Mouse (Mus musculus): Measurements from ENCODE around the gene Ostc. TPM values are rescaled to one million over a fixed set of nuclear protein-coding genes. Genes with fewer than 3 reads are reported as not detected.
A peak's percentile ranks its signal among the peaks of the same experiment; 100 is the strongest.

Ostc gene
- polyA plus RNA-seq, 1 experiment from 2014 or later, result 341 TPM

DNA sequence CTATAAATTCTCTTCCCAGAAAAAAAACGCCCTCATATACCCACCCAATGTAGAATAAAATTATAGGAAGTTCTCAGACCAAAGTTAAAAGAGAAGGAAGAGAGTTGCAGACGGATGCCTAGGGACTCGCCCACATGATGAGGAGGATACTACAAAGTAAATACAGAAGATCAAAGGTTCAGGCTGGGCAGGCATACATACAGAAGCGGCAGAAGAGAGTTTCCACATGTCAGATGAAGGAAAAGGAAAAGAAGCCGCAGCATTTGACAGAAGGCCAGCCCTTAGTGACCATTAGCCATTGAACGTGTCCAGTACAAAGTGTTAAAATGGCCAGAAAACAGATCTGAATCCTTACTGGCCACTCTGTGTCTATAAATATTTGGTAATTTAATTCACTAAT, 3.6 kb upstream of the Ostc start:
- no peak for DNase-seq (ENCODE audit: low spot score)

DNA sequence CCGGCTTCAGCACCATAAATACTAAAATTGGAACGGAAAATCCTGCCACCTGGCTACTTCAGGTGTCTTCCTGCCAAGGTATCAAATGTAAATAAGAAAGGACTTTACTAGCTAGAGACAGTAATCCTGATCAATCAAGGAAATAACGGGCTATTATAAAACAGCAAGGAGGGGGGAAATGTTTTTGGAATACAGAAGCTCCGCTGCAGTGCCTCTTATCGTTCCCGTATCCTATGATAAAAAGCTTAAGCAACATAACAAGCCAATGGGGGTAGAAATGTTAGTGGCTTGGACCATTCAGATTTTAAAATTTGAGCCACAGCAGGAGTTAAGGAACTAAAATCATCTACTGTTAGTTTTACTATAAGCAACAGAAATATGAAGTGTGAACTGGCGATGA, 859 bp upstream of the Ostc start:
- no peak for DNase-seq (ENCODE audit: low spot score)

DNA sequence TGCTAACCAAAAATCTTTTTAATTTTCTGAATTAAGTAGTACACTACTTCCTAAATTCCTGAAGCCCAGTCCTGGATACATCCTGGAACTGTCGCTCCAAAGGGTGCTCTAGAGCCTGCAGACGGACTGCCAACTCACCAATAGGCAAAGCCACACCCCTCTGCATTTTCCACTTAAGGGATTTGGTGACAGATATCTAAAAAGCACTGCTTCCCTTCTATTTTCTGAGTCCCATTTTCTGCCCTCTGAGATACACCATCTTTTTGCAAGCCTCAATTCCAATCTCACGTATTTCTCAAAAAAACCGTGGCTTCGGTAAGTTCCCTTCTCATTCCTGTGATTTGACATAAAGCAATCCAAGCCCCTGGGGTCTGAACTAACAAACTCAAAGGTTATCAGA, 715 bp downstream of the Ostc start:
- DNase-seq (ENCODE audit: low spot score), result no peak

DNA sequence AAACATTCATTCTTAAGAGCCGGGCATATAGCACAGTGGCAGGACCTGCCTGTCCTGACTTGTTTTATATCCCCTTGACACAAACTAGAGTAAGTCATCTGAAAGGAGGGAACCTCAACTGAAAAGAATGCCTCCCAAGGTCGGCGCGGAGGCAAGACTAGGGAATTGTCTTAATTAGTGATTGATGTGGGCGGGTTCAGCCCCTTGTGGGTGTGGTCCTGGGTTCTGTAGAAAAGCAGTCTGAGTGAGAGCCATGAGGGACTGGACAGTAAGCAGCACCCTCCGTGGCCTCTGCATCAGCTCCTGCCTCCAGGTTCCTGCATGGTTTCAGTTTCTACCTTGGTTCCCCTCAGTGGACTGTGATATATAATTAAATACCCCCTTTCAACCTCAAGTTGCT, 7.0 kb downstream of the Ostc start:
- DNase-seq (ENCODE audit: low spot score), result no peak

DNA sequence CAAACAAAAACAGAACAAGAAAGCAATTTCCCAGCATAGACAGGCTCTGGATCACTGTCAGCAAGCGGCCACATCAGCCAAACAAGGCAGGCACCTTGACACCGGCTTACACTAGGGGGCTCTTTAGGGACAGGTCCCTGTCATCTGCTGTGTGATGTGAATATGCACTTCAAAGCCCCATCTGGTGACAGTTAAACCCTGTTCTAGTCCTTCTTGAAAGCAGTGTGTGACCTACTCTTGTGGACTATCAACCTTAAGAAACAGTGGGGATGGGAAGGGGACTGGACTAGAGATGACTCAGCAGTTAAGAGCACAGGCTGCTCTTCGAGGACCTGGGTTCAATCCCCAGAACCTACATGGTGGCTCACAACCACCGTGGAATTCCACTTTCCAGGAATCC, 11.6 kb downstream of the Ostc start:
- peak; percentile 39 for DNase-seq (ENCODE audit: low spot score)

DNA sequence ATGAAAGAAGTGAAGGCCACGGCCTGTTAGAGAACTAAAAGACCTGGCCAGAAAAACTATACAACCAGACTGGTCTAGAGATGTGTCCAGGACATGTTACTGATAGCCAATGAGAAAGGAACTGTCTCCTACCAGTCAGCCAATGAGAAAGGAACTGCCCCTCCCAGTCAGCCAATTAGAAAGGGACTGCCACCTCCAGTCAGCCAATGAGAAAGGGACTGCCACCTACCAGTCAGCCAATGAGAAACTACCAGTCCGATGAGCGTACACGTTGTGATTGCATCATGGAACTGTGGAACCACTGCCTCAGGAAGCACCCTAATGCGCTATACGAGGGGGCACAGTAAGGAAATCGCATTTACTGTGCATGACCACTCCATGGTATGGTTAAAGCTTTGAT, 14.5 kb downstream of the Ostc start:
- no peak for DNase-seq (ENCODE audit: low spot score)

DNA sequence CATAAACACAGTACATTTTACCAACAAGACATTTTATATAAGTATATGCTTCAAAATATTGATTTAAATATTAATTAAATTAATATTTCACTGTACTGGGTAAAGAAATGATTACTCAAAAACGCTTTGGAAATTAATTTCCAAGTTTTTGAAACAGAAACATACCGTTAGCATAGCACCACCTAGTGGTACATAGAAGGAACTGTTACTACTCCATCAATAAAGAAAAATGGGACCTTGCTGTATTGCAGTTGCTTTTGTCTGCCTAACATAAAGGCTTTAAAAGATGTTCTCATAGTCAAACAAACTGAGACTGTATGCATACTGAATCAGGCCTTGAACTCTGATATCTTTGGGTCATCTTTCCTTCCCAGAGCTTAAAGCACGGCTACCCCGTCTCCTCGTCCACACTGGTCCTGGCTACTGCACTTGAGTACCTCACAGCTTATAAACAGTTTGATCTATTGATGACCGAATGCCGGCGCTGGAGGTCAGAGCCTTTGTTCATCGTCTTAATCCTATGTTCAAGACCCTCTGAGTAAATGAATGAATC, 15.1 kb downstream of the Ostc start:
- peak; percentile 27 for DNase-seq (ENCODE audit: low spot score)

DNA sequence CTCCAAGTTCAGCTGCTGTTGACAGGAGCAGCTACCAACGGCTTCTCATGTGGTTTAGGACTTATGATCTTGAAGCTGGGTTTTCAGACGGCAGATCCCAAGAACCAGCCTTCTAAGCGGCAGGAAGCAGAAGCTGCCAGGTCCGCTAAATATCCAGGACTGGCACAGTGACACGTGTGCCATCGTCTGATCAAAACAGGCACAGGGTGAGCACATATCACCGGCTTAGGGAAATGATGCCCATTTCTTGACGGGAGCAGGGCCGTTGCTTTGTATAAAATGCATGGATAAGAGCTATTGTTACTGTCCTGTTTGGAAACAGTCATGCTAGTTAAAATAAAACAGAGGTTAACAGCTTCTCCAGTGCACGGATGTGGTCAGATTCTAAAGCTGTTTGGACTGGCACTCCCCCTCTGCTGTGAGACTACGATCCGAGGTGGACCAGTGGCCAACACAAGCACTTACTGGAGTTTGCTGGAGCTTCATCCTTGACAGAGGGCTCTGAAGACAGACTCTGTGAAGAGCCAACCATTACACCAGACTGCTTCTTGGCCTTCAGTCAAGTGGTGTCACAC, 17.6 kb downstream of the Ostc start:
- no peak for DNase-seq (ENCODE audit: low spot score)

DNA sequence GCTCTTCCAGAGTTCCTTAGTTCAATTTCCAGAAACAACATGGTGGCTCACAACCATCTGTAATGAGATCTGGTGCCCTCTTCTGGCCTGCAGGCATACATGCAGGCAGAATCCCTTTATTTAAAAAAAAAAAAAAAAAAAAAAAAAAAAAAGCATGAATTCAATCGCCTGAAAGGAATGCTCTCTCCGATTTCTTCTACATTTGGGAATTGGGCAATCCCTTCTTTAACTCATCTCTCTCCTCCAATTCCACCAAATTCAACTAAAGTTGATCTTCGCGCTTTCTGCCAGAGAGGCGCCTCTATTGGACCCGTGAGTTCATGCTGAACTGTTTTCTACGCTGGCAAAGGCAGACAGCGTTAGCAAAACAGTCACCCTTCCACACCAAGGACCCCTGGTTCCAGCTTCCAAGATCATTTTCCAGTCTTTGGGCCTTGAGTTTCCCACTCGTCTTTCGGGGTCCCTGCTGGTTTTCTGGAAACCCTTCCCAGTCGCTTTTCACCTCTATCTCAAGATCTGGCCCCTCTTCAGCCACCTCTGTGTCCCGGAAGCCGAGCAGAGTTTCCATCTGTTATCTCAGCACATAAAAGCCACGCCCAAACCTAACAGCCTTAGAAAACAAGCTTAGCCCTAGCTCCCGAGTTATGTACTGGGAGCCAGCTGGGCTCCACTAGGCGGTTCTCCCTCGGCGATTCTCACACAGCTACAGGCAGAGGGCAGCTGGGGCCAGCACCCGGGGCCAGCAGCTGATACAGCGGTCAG, 18.2 kb downstream of the Ostc start:
- DNase-seq (ENCODE audit: low spot score), result peak; percentile 83

DNA sequence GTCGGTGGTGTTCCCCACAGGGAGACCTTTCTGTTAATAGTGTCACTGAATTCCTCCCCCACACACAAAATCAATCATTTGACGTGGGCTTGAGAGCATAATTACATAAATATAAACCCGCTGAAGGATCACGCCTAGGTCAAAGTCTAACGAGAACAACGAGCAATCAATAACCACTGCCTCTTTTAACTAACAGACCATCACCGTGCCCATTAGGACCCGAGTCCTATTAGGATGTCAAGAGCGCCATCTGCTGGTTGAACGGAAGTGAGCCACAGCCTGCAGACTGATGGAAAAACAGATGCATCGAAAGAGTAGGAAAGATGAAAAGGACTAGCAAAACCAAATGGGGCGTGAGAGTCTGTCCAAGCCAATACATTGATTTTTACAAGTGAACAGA, 19.6 kb downstream of the Ostc start:
- peak; percentile 52 for DNase-seq (ENCODE audit: low spot score)

DNA sequence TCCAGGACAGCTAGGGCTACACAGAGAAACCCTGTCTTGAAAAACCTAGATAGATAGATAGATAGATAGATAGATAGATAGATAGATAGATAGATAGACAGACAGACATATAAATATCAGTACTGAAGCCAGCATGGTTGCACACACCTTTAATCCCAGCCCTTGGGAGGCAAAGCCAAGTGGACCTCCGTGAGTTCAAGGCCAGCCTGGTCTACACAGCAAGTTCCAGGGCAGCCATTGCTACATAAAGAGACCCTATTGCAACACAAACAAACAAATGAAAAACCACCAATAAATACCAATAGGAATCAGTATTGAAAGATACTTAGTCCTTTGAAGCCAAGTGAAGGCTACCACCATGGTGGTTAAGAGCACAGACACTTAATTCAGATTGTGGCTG, 22.2 kb downstream of the Ostc start:
- no peak for DNase-seq (ENCODE audit: low spot score)

DNA sequence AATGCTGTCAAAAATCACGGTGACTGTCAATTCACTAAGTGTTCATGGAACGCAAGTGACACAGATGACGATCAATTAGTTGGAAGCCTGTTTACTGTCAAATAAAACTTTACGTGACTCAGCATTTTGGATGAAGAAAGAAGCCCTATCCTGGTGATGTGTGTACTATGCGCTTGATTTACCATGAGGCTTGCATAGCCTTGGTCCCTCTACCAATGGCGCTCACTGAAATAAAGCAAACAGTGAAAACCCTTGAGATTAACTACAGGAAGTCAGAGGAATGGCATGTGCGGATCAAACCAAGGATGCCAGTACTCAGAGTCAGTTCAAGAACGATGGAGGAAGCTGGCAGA, 24.3 kb downstream of the Ostc start:
- DNase-seq (ENCODE audit: low spot score), result no peak

DNA sequence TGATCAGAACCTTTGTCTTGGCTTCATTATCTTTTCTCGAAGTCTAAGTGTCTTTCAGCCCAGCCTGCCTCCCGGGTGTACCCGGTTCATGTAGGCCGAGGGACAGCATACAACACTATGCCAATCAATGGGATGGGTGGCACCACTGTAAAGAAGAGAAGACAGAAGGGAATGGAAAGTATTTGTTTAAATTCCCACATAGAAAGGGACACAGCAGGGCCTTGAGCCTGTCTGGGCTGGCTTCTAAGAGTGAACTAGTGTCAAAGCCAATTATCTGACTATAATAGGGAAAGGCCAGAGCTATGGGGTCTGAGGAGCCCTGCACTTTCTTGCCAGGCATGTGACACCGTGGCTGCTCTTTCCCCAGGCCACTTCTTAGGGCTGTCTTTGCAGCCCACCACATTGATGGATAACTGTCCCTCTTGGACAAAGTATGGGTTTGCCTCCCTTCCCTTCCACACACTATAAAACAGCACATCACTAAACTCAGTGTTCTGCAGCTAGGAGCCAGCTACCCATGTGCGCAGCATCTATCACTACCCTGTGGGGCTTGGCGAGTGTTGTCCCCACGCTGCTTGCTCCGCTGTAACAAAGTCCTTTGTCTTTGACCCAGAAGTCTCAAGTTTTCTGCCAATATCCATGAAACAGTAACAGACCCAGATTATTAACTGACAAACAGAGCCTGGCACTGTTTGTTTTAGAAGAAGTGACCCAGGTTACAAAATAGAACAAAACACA, 24.8 kb downstream of the Ostc start:
- DNase-seq (ENCODE audit: low spot score), result no peak

DNA sequence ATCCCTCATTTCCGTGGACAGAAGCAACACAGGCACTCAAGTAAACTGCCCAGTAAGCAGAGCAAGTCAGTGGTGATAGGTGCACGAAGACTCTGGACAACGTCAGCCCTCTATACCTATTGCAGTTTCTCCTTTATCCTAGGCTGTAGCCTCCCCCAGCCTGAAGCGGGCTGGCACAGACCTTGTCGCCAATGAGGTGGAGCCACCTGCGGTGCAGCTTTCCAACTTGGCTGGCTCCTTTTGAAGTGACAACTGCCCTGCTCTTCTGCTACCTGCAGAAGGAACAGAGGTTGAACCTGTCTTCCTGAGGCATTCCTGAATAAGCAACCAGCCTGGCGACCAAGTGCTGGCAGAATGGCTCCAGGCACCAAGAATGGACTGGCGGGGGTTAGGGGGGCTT, 25.4 kb downstream of the Ostc start:
- no peak for DNase-seq (ENCODE audit: low spot score)

DNA sequence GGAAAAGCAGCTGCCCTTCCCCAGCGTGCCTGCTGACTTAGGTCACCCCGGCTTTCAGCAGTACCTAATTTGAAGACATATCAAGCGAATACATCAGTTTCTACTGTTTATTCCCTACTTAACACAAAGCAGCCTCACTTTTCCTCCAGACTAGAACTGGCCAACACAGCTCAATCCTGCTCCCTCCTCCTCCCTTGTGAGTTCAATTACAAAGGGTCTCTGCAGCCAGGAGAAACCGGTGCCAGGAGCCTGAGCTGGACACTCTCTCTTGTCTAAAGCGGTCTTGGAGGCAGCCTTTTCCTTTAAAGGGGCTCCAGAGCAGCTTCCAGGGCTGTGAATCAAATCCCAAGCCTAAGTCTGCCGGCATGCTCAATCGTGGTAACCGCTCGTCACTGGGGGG, 27.1 kb downstream of the Ostc start:
- no peak for DNase-seq (ENCODE audit: low spot score)

DNA sequence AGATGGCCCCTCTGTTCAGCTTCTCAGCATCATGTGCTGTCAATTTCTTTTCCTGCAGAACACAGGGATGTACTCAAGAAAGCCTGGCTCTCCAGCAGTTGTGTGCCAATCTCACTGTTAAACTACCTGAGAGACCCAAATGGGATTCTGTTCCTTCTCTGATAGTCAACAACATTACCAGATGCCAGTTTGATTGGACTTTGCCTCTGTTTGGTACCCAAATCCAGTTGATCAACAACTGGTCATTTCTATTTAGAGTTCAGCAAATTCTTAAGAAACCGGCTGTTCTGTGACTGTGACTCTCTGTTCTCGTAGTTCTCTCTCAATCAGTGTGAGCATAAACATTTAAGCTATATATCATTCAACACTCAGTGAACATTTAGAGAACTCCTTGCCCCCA, 28.0 kb downstream of the Ostc start:
- no peak for DNase-seq (ENCODE audit: low spot score)

DNA sequence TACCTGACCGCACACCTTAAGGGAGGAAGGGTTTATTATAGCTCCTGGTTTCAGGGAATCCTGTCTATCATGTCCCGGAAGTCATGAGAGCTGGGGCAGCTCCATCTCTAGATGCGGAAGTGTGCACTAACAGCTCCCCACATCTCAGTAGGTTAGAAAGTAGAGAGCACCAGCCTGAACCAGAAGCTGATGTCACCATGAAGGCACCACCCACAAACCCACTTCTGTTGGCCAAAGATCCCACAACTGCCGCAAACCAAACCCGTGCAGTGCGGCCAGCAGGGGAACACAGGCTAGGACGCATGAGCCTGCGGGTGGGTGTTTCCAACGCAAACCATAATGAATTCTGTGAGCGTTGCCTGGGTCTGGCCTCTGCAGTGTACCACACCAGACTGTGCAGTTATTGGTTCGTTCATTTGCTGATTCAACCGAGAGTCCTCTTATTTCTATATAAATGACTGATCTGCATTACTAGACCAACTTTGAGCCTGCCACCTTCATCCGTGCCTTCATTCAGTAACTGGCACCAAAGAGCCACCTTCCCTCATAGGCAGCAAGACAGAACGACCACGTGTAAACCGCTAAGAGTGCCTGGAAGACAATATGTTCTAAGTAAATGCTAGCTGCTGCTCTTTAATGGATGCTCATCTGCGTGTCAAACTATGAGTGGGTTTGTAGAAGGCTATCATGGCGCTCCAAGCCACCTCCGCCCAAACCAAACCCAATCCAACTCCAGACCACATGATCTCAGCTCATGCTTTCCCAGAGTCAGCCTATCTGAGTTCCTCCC, 31.4 kb downstream of the Ostc start:
- DNase-seq (ENCODE audit: low spot score), result no peak

DNA sequence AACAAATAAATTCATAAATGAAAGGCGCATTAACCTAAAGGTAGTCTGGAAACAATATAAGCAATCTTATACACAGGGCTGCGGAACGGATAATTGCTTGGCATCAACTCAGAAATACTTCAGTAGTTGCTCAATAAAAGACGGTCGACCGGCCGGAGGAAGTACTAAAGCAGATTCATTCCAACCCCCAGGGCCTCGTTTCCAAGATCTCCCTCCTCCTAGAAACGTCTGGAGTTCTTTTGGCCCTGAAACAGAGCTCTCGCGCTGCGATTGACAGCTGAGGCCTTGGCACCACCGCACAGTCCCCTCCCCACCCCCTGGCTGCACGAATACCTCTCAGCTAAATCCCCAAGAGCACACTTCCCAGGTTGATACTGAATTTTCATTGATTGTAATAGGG, 38.0 kb downstream of the Ostc start:
- DNase-seq (ENCODE audit: low spot score), result no peak

DNA sequence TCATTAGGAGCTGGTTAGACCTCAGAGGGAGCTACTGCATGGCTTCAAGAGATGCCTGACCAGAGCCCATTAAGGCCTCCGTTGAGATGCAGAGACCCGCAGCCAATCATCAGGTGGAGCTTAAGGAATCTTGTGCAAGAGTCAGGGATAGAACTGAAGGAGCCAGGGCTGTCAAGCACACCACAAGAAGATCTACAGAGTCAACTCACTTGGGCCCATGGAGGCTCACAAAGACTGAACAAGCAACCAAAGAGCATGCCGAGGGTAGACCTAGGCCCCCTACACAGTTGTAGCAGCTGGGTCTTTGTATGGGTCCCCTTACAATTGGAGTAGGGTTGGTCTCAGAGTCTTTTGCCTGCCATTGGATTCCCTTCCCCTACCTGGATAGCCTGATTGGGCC, 46.7 kb downstream of the Ostc start:
- no peak for DNase-seq (ENCODE audit: low spot score)

DNA sequence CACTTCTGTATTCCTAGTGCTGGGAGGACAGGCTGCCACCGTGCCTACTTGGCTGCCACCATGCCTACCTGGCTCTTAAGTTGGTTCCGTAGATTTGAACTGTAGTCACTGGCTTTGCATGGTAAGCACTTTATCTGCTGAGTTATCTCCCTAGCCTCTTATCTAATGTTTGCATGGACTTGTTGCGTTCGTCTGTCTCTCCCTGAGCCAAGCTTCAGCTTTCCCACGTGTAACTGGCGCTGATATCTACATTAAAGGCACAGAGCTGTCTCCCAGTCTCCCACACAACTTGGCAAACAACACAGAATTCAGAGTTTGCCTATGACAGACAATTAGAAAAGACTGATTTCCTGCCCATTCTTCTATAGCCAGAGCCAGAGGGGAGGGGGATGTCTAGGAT, 48.6 kb downstream of the Ostc start:
- DNase-seq (ENCODE audit: low spot score), result no peak

DNA sequence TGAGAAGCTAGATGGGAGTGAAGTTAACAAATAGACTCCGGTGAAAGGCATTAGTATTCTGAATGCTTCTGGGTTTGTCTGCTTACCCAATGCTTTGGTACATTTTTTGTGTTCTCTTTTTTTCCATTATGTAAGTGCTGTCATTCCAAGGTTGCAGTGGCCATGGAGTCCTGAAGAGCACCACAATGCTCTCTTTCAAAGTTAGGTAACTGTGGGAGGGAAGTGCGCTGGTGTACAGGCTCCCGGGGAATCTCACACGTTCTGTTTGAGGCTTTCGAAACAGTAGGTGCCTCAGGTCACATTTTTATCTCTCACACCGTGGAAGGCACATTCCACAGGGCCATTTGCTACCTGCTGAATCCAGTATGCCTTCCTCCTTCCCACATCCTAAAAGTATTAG, 59.7 kb downstream of the Ostc start:
- no peak for DNase-seq (ENCODE audit: low spot score)

Measured in thymus, postnatal 0 days (tissue).